Mouse (Mus musculus) stomach, embryonic 16.5 days (tissue): ENCODE results near the gene Rnf216. TPM values are rescaled to one million over a fixed set of nuclear protein-coding genes. Genes with fewer than 3 reads are reported as not detected.

ENCODE experiments used
- ATAC-seq: fragments of 200-750 bp; cut with Nextera tagmentation; 2 replicates; pipeline ENCODE4 v1.8.0; 2017; ENCODE audit warnings: moderate number of reproducible peaks, moderate TSS enrichment; ENCODE audit not compliant: insufficient read depth, low FRiP score
- H3K27ac ChIP-seq: fragments of 300-500 bp; sonication (generic); 2 replicates; pipeline ENCODE4 v1.5.1; 2014; ENCODE audit warnings: low read length
- H3K27me3 ChIP-seq: fragments of 300-500 bp; sonication (generic); 2 replicates; pipeline ENCODE4 v1.6.1; 2014; ENCODE audit warnings: low read length, control low read depth, mixed read lengths; ENCODE audit not compliant: control insufficient read depth, insufficient read depth
- H3K36me3 ChIP-seq: fragments of 300-500 bp; sonication (generic); 2 replicates; pipeline ENCODE4 v1.6.1; 2014; ENCODE audit warnings: low read length; ENCODE audit not compliant: control insufficient read depth, insufficient read depth
- H3K4me1 ChIP-seq: fragments of 300-500 bp; sonication (generic); 2 replicates; pipeline ENCODE4 v1.6.1; 2014; ENCODE audit warnings: low read length, control low read depth, mixed read lengths; ENCODE audit not compliant: control insufficient read depth, insufficient read depth
- H3K4me2 ChIP-seq: fragments of 300-500 bp; sonication (generic); 2 replicates; pipeline ENCODE4 v1.6.1; 2014; ENCODE audit warnings: low read depth, low read length, mixed read lengths
- H3K4me3 ChIP-seq: fragments of 300-500 bp; sonication (generic); replicated peaks from 2 replicates; pipeline ENCODE4 v1.5.1; 2014; ENCODE audit warnings: mild to moderate bottlenecking, low read length
- H3K9ac ChIP-seq: fragments of 300-500 bp; sonication (generic); 2 replicates; pipeline ENCODE4 v1.6.1; 2014; ENCODE audit warnings: low read length
- H3K9me3 ChIP-seq: fragments of 300-500 bp; sonication (generic); replicated peaks from 2 replicates; pipeline ENCODE4 v1.6.1; 2016; ENCODE audit warnings: low read length, control low read depth; ENCODE audit not compliant: control insufficient read depth
- WGBS: fragments of 180-500 bp; shearing (Covaris S2); extraction: QIAGEN DNeasy Blood & Tissue Kit; methylation state at CpG from one replicate; pipeline ENCODE4 v1.1.7; 2014; 5-methylcytosine and 5-hydroxymethylcytosine counted together
- polyA plus RNA-seq: library from polyadenylated mRNA; unstranded; fragments of >200 nt; fragmentation: Nextera tagmentation; extraction: Ambion mirVana; gene quantifications from 2 replicates; pipeline ENCODE4 v1.2.1, GENCODE M21; 2015

The Rnf216 gene
- polyA plus RNA-seq, 1 experiment from 2014 or later = 35.1 TPM

GRCm38 (mm10) chr5:143043285-143043684 is 69.5 kb downstream of the Rnf216 start:
- WGBS = 90% methylated on average over 2 of the region's 2 CpGs
- no peaks in the 10 kb centered on the region for H3K9me3 ChIP-seq
- H3K36me3 ChIP-seq = no peaks in the 10 kb centered on the region
- ATAC-seq = no peak
- H3K27ac ChIP-seq = no peak overlapping the region
- H3K4me1 ChIP-seq = peaks cover 12% of the 10 kb centered on the region
- H3K4me2 ChIP-seq = no peak overlapping the region
- H3K4me3 ChIP-seq = no peak overlapping the region
- no peak overlapping the region for H3K9ac ChIP-seq
- H3K27me3 ChIP-seq = no peaks in the 10 kb centered on the region

- no peak overlapping the region for H3K4me2 ChIP-seq
- no peak overlapping the region for H3K9ac ChIP-seq
- H3K36me3 ChIP-seq = no peaks in the 10 kb centered on the region
- no peak for ATAC-seq
- H3K27ac ChIP-seq = peak overlapping the region; percentile 22; the same call in 1 of the 2 replicates
- no peaks in the 10 kb centered on the region for H3K27me3 ChIP-seq
- WGBS = 67% methylated on average over 4 of the region's 4 CpGs
- no peaks in the 10 kb centered on the region for H3K4me1 ChIP-seq
- no peaks in the 10 kb centered on the region for H3K9me3 ChIP-seq
- no peak overlapping the region for H3K4me3 ChIP-seq
Measured at GRCm38 (mm10) chr5:143038794-143039193, 74.0 kb downstream of the Rnf216 start.

GRCm38 (mm10) chr5:143037201-143037600 is 75.6 kb downstream of the Rnf216 start:
- 17% methylated on average over 1 of the region's 1 CpGs for WGBS
- no peak for ATAC-seq

GRCm38 (mm10) chr5:143036052-143036451 is 76.7 kb downstream of the Rnf216 start:
- Histone ChIP-seq H3K4me2 (no peak overlapping the region), H3K9ac (no peak overlapping the region), H3K36me3 (no peaks in the 10 kb centered on the region), H3K4me1 (peaks cover 7% of the 10 kb centered on the region; the same call in 1 of the 2 replicates), H3K4me3 (no peak overlapping the region), H3K27me3 (no peaks in the 10 kb centered on the region), H3K9me3 (no peaks in the 10 kb centered on the region), H3K27ac (no peak overlapping the region)
- WGBS = 87% methylated on average over 1 of the region's 1 CpGs
- ATAC-seq = no peak

More at GRCm38 (mm10) chr5:143037201-143037600, 75.6 kb downstream of the Rnf216 start:
- Histone ChIP-seq H3K4me3 (no peak overlapping the region), H3K36me3 (no peaks in the 10 kb centered on the region), H3K4me2 (no peak overlapping the region), H3K4me1 (no peaks in the 10 kb centered on the region), H3K9ac (no peak overlapping the region), H3K27me3 (no peaks in the 10 kb centered on the region), H3K27ac (no peak overlapping the region), H3K9me3 (no peaks in the 10 kb centered on the region)

GRCm38 (mm10) chr5:143035271-143035670 is 77.5 kb downstream of the Rnf216 start:
- WGBS = 84% methylated on average over 4 of the region's 4 CpGs
- H3K27me3 ChIP-seq = no peaks in the 10 kb centered on the region
- H3K4me2 ChIP-seq = no peak overlapping the region
- no peaks in the 10 kb centered on the region for H3K36me3 ChIP-seq
- no peaks in the 10 kb centered on the region for H3K9me3 ChIP-seq
- H3K4me1 ChIP-seq = peaks cover 7% of the 10 kb centered on the region; the same call in 1 of the 2 replicates
- no peak for ATAC-seq
- H3K27ac ChIP-seq = no peak overlapping the region
- H3K9ac ChIP-seq = no peak overlapping the region
- H3K4me3 ChIP-seq = no peak overlapping the region

- Histone ChIP-seq H3K36me3 (no peaks in the 10 kb centered on the region), H3K27me3 (no peaks in the 10 kb centered on the region), H3K9me3 (no peaks in the 10 kb centered on the region), H3K4me2 (no peak overlapping the region), H3K4me3 (no peak overlapping the region), H3K4me1 (peaks cover 7% of the 10 kb centered on the region; the same call in 1 of the 2 replicates), H3K27ac (no peak overlapping the region), H3K9ac (no peak overlapping the region)
- WGBS = 64% methylated on average over 3 of the region's 3 CpGs
- ATAC-seq = no peak
Measured at GRCm38 (mm10) chr5:143034108-143034507, 78.7 kb downstream of the Rnf216 start.

GRCm38 (mm10) chr5:143033277-143033676 is 79.5 kb downstream of the Rnf216 start:
- no peak overlapping the region for H3K27ac ChIP-seq
- no peaks in the 10 kb centered on the region for H3K36me3 ChIP-seq
- no peak overlapping the region for H3K9ac ChIP-seq
- H3K9me3 ChIP-seq = no peaks in the 10 kb centered on the region
- ATAC-seq = no peak
- H3K4me1 ChIP-seq = peaks cover 7% of the 10 kb centered on the region; the same call in 1 of the 2 replicates
- WGBS = 88% methylated on average over 3 of the region's 3 CpGs
- no peaks in the 10 kb centered on the region for H3K27me3 ChIP-seq
- H3K4me3 ChIP-seq = no peak overlapping the region
- no peak overlapping the region for H3K4me2 ChIP-seq

GRCm38 (mm10) chr5:143032639-143033146 is 80.1 kb downstream of the Rnf216 start:
- Histone ChIP-seq H3K9me3 (no peaks in the 10 kb centered on the region), H3K4me3 (no peak overlapping the region), H3K27me3 (no peaks in the 10 kb centered on the region), H3K9ac (no peak overlapping the region), H3K27ac (no peak overlapping the region), H3K4me2 (no peak overlapping the region), H3K4me1 (peaks cover 7% of the 10 kb centered on the region; the same call in 1 of the 2 replicates), H3K36me3 (no peaks in the 10 kb centered on the region)
- ATAC-seq = no peak
- WGBS = 43% methylated on average over 2 of the region's 2 CpGs

GRCm38 (mm10) chr5:143031681-143032080 is 81.1 kb downstream of the Rnf216 start:
- H3K27me3 ChIP-seq = no peaks in the 10 kb centered on the region
- no peak overlapping the region for H3K9ac ChIP-seq
- H3K4me1 ChIP-seq = peaks cover 7% of the 10 kb centered on the region; the same call in 1 of the 2 replicates
- no peak overlapping the region for H3K4me3 ChIP-seq
- H3K27ac ChIP-seq = no peak overlapping the region
- ATAC-seq = no peak
- WGBS = 64% methylated on average over 7 of the region's 7 CpGs
- H3K9me3 ChIP-seq = no peaks in the 10 kb centered on the region
- H3K36me3 ChIP-seq = no peaks in the 10 kb centered on the region
- no peak overlapping the region for H3K4me2 ChIP-seq
